In the genomic region with DNA sequence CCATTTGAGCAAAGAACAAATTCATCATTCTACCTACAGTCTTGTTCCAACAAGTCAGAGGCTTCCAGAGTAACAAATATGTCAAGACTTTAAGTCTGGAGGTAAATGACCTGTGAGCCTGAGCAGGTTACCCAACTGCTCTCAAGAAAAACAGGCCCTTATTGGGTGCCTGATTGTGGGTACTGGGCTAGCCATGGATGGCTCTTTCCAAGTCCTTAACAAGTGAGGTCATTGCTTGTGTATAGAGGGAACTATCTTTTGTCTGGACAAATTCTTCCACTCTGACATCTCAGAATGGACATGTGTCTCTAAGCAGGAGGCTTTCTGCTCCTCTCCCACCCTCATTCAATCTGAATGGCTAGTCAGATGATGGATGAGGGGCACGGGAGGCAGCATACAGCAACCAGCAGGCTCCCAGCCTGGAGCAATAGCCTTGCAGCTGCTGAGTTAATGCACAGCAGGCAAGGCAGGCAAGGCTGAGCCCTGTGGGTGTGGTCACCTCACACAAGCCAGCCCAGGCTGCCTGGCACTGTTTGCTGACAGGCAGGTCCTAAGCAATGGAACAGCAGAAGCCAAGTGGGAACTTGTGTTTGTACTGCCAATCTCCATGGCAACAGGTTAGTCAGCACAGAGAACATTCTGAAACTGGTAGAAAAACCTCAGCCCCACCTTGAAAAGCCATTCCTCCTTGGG, we compare ENCODE assay signal across 9 mouse cellular contexts. TPM values are rescaled to one million over a fixed set of nuclear protein-coding genes. Genes with fewer than 3 reads are reported as not detected.
DNase-seq lines count a peak whose midpoint lies in the region; ATAC-seq and TF ChIP-seq lines count a peak whose summit lies in the region.
"Had no signal": no experiment of that assay in that cellular context is flagged by ENCODE, and none has a peak within 500 bp of the region (broad histone marks: within the 10 kb centered on the region; RNA-seq: fewer than 3 reads in every experiment).

No protein-coding gene starts in this region.

- H3K27ac ChIP-seq in layer of hippocampus, adult 2 months: peak overlapping the region; percentile 76
- H3K27ac ChIP-seq in lung, embryonic 15.5 days: peak overlapping the region; percentile 87
- 0 out of 2 replicates have a peak overlapping the region, but pooled peaks have one; percentile 1 for H3K27ac ChIP-seq in olfactory bulb, adult 2 months (ENCODE audit: insufficient read depth, low read depth, low read length)

- H3K9ac ChIP-seq in lung, embryonic 15.5 days: no peak overlapping the region

- H3K27me3 ChIP-seq in lung, embryonic 15.5 days: no peaks in the 10 kb centered on the region

- peaks cover 20% of the 10 kb centered on the region for H3K4me1 ChIP-seq in lung, embryonic 15.5 days
- H3K4me1 ChIP-seq in olfactory bulb, adult 2 months (ENCODE audit: control insufficient read depth, insufficient read depth, low read length): peaks cover 8% of the 10 kb centered on the region

- no peak for TF ChIP-seq POLR2A in olfactory bulb, adult 2 months (IDR thresholded peaks at IDR 0.05; ENCODE audit: insufficient read depth, low read depth, low read length)

- no peak for TF ChIP-seq CTCF in layer of hippocampus, adult 2 months (conservative IDR thresholded peaks at IDR 0.05)
- TF ChIP-seq CTCF in olfactory bulb, adult 2 months (IDR thresholded peaks at IDR 0.05; ENCODE audit: insufficient read depth, low read depth, low read length): no peak

- ATAC-seq in hematopoietic stem cell, adult 5-6 weeks (replicated peaks in 1 of 2; ENCODE audit: insufficient read depth in 1 of 2, low FRiP score in 2 of 2, low TSS enrichment in 1 of 2, low read depth in 1 of 2, poor library complexity in 2 of 2, severe bottlenecking in 2 of 2): peak; percentile 94 to 98
- ATAC-seq in lung, embryonic 15.5 days (ENCODE audit: borderline replicate concordance, extremely low read depth, low FRiP score, low TSS enrichment): peak; percentile 95

- DNase-seq in ovary, postnatal 36 days (ENCODE audit: low spot score): peak; percentile 59
- DNase-seq in ovary, postnatal 10 days (ENCODE audit: low spot score): no peak
- peak; percentile 83 for DNase-seq in forelimb bud, embryonic 11.5 days (ENCODE audit: low read depth, low spot score)
- peak; percentile 72 to 81 for DNase-seq in layer of hippocampus, adult 2 months (ENCODE audit: low spot score in 2 of 2)
- no peak for DNase-seq in spleen, postnatal 4 days (ENCODE audit: low spot score in 2 of 2)

- H3K4me3 ChIP-seq in layer of hippocampus, adult 2 months: no peak overlapping the region
- no peak overlapping the region for H3K4me3 ChIP-seq in lung, embryonic 15.5 days
- no peak overlapping the region for H3K4me3 ChIP-seq in olfactory bulb, adult 2 months (ENCODE audit: insufficient read depth, low read depth, low read length)

- H3K36me3 ChIP-seq in lung, embryonic 15.5 days: no peaks in the 10 kb centered on the region
- H3K36me3 ChIP-seq: G1E had no signal

- no peak overlapping the region for H3K4me2 ChIP-seq in lung, embryonic 15.5 days

- H3K9me3 ChIP-seq in lung, embryonic 15.5 days: no peaks in the 10 kb centered on the region
- H3K9me3 ChIP-seq: G1E had no signal

- WGBS in lung, embryonic 15.5 days: 4% methylated on average over 1 of the region's 1 CpGs
- WGBS in olfactory bulb, adult 2 months: 16% methylated on average over 1 of the region's 1 CpGs

RNA-seq across cellular contexts. Expression of a gene that starts 28.1 kb away (rescaled TPM):
- 36.2 and 46.1 TPM in 2 replicates for total RNA-seq in hematopoietic stem cell, adult 5-6 weeks (2017)
- 1 to 10 TPM; 4.3 to 5.0 TPM for total RNA-seq in layer of hippocampus, adult 2 months (2021)
- 26.5 and 29.4 TPM in 2 replicates for polyA plus RNA-seq in lung, embryonic 15.5 days (2015; fragmentation: Nextera tagmentation; extraction: Ambion mirVana)
- not detected in 2 replicates for polyA plus RNA-seq in olfactory bulb, adult 2 months (2012; ENCODE audit: insufficient read depth, insufficient read length, low replicate concordance, missing spikeins)
- polyA plus RNA-seq: G1E had no signal

RNA-seq across cellular contexts. Expression of a gene that starts 39.5 kb away (rescaled TPM):
- 49.6 and 54.0 TPM in 2 replicates for total RNA-seq in hematopoietic stem cell, adult 5-6 weeks (2017)
- total RNA-seq in layer of hippocampus, adult 2 months (2021): under 1 TPM; 0.64 to 0.74 TPM
- 42.0 and 43.7 TPM in 2 replicates for polyA plus RNA-seq in lung, embryonic 15.5 days (2015; fragmentation: Nextera tagmentation; extraction: Ambion mirVana)
- polyA plus RNA-seq in olfactory bulb, adult 2 months (2012; ENCODE audit: insufficient read depth, insufficient read length, low replicate concordance, missing spikeins): not detected in 2 replicates

Comparison
In these comparisons a context has a peak if more than half of its experiments do, and no peak if none do; other contexts are left out.
1. DNase-seq: peak in ovary, postnatal 36 days (single experiment), forelimb bud, embryonic 11.5 days (single experiment) and layer of hippocampus, adult 2 months (2 of 2); none in ovary, postnatal 10 days (single experiment) and spleen, postnatal 4 days (0 of 2).
2. H3K27ac ChIP-seq: peak in every context shown above with its lines; median percentile 87 in lung, embryonic 15.5 days; 76 in layer of hippocampus, adult 2 months; 1 in olfactory bulb, adult 2 months.
3. RNA of a gene that starts 39.5 kb away (total RNA-seq): 49.6 to 54.0 TPM in hematopoietic stem cell, adult 5-6 weeks; 0.64 to 0.74 TPM in layer of hippocampus, adult 2 months; every median in the first group is over 10 times any median in the second.